Mouse (Mus musculus) small intestine, adult 10 weeks (tissue): Measurements from ENCODE around the gene Fcrl1. TPM values are rescaled to one million over a fixed set of nuclear protein-coding genes. Genes with fewer than 3 reads are reported as not detected.

Experiments
- polyA plus RNA-seq: library from polyadenylated mRNA; stranded (reverse); fragments of 350-450 nt; fragmentation: Illumina TruSeq; extraction: RNeasy Lipid Tissue Mini Kit (QIAGEN cat#74804); gene quantifications from one replicate; pipeline ENCODE4 v1.2.3, GENCODE M21; 2014; ENCODE audit warnings: low replicate concordance

Gene Fcrl1
- 1.3 TPM for polyA plus RNA-seq

DNA sequence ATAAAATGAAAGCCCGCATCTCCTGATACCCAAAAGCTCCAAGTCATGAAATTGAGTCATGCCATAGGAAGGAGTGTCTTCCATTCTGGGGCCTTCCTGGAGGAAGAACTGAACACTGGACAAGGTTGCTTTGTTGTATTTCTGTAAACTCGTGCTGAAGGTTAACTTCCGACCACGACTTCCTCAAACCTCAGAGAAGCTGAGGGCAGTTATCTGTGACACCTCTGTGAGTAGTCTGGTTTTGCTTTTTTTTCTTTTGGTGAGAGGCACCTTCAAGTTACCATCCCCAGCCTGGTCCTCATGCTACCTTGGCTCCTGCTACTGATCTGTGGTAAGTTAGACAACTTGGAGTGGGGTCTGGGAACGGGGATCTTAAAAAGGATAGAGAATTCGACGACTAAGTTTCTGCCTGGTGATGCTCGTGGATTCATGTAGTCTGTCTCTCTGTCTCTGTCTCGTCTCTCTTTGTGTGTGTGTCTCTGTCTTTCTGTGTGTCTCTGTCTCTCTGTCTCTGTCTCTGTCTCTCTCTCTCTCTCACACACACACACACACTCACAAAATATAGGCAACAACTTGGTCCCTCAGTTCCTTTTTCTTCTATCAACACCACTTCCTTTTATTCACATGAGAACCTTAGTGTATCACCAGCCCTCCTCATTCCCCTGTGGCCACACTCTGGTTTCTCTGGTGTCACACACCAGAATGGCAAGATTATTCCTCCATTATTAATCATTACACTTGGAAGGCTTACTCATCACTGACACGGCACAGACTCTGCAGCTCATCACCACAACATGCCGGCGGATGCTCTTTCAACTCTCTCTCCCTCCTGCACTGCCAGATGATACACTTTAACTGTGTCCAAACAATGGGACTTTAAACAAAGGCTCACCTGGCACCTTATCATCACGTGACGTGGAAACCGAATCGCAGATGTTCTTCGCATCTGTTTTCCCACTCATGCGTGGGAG is at the start of gene Fcrl1:
Fcrl1 (plus strand) TSS at position 193 of the 971 bp plus-strand sequence.

DNA sequence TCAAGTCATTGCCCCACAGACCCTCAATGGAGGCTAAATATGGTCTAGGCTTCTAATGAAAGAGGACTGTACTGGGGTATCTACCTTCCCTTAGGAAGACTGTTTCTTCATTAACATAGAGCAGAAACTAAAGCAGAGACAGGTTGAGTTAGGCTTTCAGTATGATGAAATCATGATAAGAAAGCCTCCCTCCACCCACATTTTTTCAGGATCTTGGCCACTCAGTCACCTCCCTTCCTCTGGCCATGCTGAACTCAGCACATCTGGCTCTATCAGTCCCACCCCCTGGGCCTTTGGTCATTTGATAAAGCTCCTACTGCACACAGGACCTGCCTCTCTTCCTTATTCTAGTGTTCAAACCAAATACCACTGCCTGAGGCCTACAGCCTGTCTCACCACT is 18.6 kb upstream of the Fcrl1 start, which contains the start of gene Cd5l:
Cd5l (plus strand) TSS at position 301 of the 400 bp plus-strand sequence.

DNA sequence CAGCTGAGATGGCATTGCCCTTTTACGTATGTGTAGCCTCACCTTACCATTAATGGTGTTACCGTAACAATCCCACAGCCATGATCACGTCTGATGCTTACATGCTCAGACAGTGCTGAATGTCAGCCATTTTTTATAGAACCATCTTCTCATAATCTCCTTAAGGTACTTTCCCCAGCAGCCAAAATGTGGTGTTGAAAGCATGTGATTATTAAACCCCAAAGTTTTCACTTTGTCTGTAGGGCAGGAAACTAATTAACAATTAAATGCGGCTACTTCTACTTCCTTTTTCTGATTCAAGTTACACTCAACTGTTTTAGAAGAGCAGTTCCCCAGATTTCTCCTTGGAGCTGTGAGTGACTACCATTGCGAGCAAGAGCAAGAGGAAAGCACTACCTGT is 59.3 kb downstream of the Fcrl1 start, which contains the start of gene Fcrl5:
Fcrl5 (plus strand) TSS at position 295 of the 400 bp plus-strand sequence.

Other genes with a start within 250 kb of the Fcrl1 start
- 1.0 TPM for gene Kirrel, start 201.6 kb upstream of the Fcrl1 start, polyA plus RNA-seq
- gene Fcrls, start 112.6 kb upstream of the Fcrl1 start, polyA plus RNA-seq = 0.74 TPM
- not detected for gene Cd5l, start 18.5 kb upstream of the Fcrl1 start, polyA plus RNA-seq
- gene Fcrl5, start 59.4 kb downstream of the Fcrl1 start, polyA plus RNA-seq = 0.56 TPM
- gene Etv3, start 149.0 kb downstream of the Fcrl1 start, polyA plus RNA-seq = 28.4 TPM
- gene Arhgef11, start 241.2 kb downstream of the Fcrl1 start, polyA plus RNA-seq = 18.1 TPM